Mouse (Mus musculus) heart, embryonic 16.5 days (tissue): Measurements from ENCODE around the gene Tmsb10. TPM values are rescaled to one million over a fixed set of nuclear protein-coding genes. Genes with fewer than 3 reads are reported as not detected.
A peak's percentile ranks its signal among the peaks of the same experiment; 100 is the strongest.

Experiments used
- ATAC-seq: fragments of 200-750 bp; cut with Nextera tagmentation; replicated peaks from 2 replicates; pipeline ENCODE4 v1.8.0; 2017; ENCODE audit warnings: moderate number of reproducible peaks; ENCODE audit not compliant: insufficient read depth, low FRiP score; ENCODE audit errors: extremely low read depth
- H3K27ac ChIP-seq: fragments of 300-500 bp; sonication (generic); 2 replicates; pipeline ENCODE4 v1.5.1; 2014; ENCODE audit warnings: mild to moderate bottlenecking, low read length, control low read depth, moderate library complexity
- H3K27me3 ChIP-seq: fragments of 300-500 bp; sonication (generic); 2 replicates; pipeline ENCODE4 v1.6.1; 2014; ENCODE audit warnings: low read length, mixed read lengths; ENCODE audit not compliant: control insufficient read depth, insufficient read depth
- H3K36me3 ChIP-seq: fragments of 300-500 bp; sonication (generic); 2 replicates; pipeline ENCODE4 v1.6.1; 2014; ENCODE audit not compliant: control insufficient read depth, insufficient read depth
- H3K4me1 ChIP-seq: fragments of 300-500 bp; sonication (generic); 2 replicates; pipeline ENCODE4 v1.6.1; 2014; ENCODE audit warnings: low read length, mixed read lengths; ENCODE audit not compliant: control insufficient read depth, insufficient read depth
- H3K4me2 ChIP-seq: fragments of 300-500 bp; sonication (generic); 2 replicates; pipeline ENCODE4 v1.6.1; 2014; ENCODE audit warnings: low read depth, mild to moderate bottlenecking, control low read depth, low read length
- H3K4me3 ChIP-seq: fragments of 300-500 bp; sonication (generic); 2 replicates; pipeline ENCODE4 v1.5.1; 2014; ENCODE audit warnings: mild to moderate bottlenecking, control low read depth, low read length
- H3K9ac ChIP-seq: fragments of 300-500 bp; sonication (generic); 2 replicates; pipeline ENCODE4 v1.6.1; 2014; ENCODE audit warnings: low read length, control low read depth
- H3K9me3 ChIP-seq: fragments of 300-500 bp; sonication (generic); replicated peaks from 2 replicates; pipeline ENCODE4 v1.6.1; 2016; ENCODE audit warnings: low read length; ENCODE audit not compliant: control insufficient read depth
- WGBS: fragments of 180-500 bp; shearing (Covaris S2); extraction: QIAGEN DNeasy Blood & Tissue Kit; methylation state at CpG from one replicate; pipeline ENCODE4 v1.1.7; 2014; 5-methylcytosine and 5-hydroxymethylcytosine counted together
- polyA plus RNA-seq: library from polyadenylated mRNA; unstranded; fragments of >200 nt; fragmentation: Nextera tagmentation; extraction: Ambion mirVana; gene quantifications from 2 replicates; pipeline ENCODE4 v1.2.1, GENCODE M21; 2015

The Tmsb10 gene
- 963 and 998 TPM in 2 replicates for polyA plus RNA-seq

DNA sequence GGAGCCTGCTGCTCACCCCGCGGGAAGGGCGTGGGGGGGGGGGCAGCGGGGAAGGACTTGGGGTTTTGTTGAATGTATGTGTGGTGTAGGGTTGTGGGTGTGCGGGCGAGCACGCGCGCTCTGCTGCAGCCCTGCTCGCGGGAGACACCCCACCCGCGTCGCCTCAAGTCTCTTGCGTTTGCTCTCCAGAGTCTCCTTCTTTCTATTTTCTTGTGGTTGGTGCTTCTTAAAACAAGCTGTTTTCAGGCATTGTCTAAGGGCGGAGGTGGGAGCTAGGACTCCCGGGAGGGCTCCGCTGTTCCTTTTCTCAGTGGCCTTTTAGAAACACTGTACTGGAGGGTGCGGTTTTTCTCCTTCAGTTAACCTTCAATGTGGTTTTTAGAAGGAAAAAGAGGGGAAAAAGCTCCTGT is at the start of gene Tmsb10:
TSS of gene Tmsb10 (minus strand) at position 87 of the 410 bp plus-strand sequence.
- H3K4me1 ChIP-seq, result peaks cover 24% of the 10 kb centered on the region
- peak within 1 kb of the TSS; percentile 93 for H3K9ac ChIP-seq
- no peaks in the 10 kb centered on the region for H3K9me3 ChIP-seq
- peak within 1 kb of the TSS; percentile 87 for H3K27ac ChIP-seq
- no peaks in the 10 kb centered on the region for H3K36me3 ChIP-seq
- 1% methylated on average over 18 of the region's 19 CpGs for WGBS
- ATAC-seq, result peak; percentile 3; the same call in 1 of the 2 replicates
- H3K4me3 ChIP-seq, result peak within 1 kb of the TSS; percentile 78
- H3K27me3 ChIP-seq, result no peaks in the 10 kb centered on the region
- peak within 1 kb of the TSS; percentile 84 for H3K4me2 ChIP-seq

DNA sequence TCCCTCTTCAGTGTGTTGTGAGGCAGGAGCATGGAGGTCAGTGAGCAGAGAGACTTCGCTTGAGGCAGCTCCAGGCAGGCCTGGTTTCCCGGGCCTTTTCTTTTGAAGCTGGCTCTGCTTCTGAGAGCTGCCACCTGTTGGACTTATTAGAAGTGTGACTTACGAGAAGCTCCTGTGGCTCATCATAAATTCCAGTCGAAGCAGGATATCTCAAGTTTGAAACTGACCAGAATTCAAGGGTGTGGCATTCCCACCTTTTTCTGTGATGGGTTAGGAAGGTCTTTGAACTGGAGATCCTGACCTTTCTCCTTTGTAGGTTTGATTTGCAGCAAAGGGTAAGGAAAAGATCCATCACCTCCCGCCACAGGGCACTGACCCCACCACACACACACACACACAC is 45.1 kb upstream of the Tmsb10 start:
- no peak overlapping the region for H3K27ac ChIP-seq
- H3K9ac ChIP-seq, result no peak overlapping the region
- H3K27me3 ChIP-seq, result no peaks in the 10 kb centered on the region
- no peaks in the 10 kb centered on the region for H3K36me3 ChIP-seq
- H3K4me1 ChIP-seq, result no peaks in the 10 kb centered on the region
- no peak overlapping the region for H3K4me2 ChIP-seq
- no peaks in the 10 kb centered on the region for H3K9me3 ChIP-seq
- 70% methylated on average over 5 of the region's 5 CpGs for WGBS
- H3K4me3 ChIP-seq, result no peak overlapping the region
- no peak for ATAC-seq

DNA sequence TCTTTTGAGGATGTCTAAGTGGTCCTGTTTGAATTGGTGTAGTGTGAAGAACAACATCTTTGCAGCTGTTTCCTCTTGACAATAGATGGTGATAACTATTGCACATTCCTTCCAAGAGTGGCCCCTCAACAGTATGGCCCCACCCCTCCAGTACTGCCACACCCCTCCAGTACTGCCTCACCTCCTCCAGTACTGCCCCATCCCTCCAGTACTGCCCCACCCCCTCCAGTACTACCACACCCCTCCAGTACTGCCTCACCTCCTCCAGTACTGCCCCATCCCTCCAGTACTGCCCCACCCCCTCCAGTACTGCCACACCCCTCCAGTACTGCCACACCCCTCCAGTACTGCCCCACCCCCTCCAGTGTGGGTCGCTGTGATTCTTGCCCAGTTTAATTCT is 43.8 kb upstream of the Tmsb10 start:
- H3K36me3 ChIP-seq, result no peaks in the 10 kb centered on the region
- ATAC-seq, result no peak; the same call in 1 of the 2 replicates
- no peak overlapping the region for H3K4me3 ChIP-seq
- no peaks in the 10 kb centered on the region for H3K9me3 ChIP-seq
- no peak overlapping the region for H3K9ac ChIP-seq
- H3K4me1 ChIP-seq, result no peaks in the 10 kb centered on the region
- no peak overlapping the region for H3K4me2 ChIP-seq
- no peaks in the 10 kb centered on the region for H3K27me3 ChIP-seq
- 58% methylated on average over 1 of the region's 1 CpGs for WGBS
- H3K27ac ChIP-seq, result no peak overlapping the region

DNA sequence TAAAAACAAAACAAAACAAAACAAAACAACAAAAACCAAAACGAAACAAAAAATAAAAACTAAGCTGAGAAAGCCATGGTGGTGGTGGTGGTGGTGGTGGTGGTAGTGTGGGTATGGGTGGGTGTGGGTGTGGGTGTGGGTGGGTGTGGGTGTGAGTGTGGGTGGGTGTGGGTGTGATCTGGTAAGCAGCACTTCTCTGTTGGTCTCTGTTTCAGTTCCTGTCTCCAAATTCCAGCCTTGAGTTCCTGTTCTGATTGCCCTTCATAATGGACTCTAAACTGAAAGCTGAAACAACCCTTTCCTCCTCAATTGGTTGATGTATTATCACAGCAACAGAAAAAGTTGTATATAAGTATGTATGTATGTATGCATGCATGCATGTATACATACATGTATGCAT is 40.3 kb upstream of the Tmsb10 start:
- Histone ChIP-seq H3K4me2 (no peak overlapping the region), H3K9me3 (no peaks in the 10 kb centered on the region), H3K27ac (no peak overlapping the region), H3K36me3 (no peaks in the 10 kb centered on the region), H3K9ac (no peak overlapping the region), H3K4me1 (no peaks in the 10 kb centered on the region), H3K27me3 (no peaks in the 10 kb centered on the region), H3K4me3 (no peak overlapping the region)
- no peak for ATAC-seq
- 95% methylated on average over 1 of the region's 1 CpGs for WGBS

DNA sequence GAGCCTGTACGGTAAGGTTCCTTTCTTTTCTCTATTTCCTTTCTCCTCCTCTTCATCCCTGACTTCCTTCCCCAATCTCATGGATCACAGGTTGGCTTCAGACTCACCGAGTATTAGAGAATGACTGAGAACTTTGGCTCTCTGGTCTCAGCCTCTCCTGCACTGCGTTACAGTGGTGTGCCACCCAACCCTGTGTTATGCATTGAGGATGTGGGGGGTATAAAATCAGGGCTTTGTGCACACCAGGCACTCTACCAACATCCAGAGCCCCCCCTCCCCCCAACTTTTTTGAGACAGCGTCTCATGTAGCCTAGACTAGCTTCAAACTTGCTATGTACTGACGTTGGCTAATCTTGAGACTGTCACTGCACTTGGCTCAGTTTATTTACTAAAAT is 35.1 kb upstream of the Tmsb10 start:
- H3K4me2 ChIP-seq, result no peak overlapping the region
- ATAC-seq, result no peak
- WGBS, result 62% methylated on average over 5 of the region's 5 CpGs
- no peak overlapping the region for H3K9ac ChIP-seq
- no peaks in the 10 kb centered on the region for H3K9me3 ChIP-seq
- no peak overlapping the region for H3K4me3 ChIP-seq
- no peaks in the 10 kb centered on the region for H3K27me3 ChIP-seq
- H3K36me3 ChIP-seq, result no peaks in the 10 kb centered on the region
- H3K4me1 ChIP-seq, result peaks cover 3% of the 10 kb centered on the region
- no peak overlapping the region for H3K27ac ChIP-seq

- Histone ChIP-seq H3K9ac (no peak overlapping the region), H3K27me3 (no peaks in the 10 kb centered on the region), H3K4me3 (no peak overlapping the region), H3K36me3 (no peaks in the 10 kb centered on the region), H3K27ac (no peak overlapping the region), H3K4me2 (no peak overlapping the region), H3K4me1 (peaks cover 4% of the 10 kb centered on the region), H3K9me3 (no peaks in the 10 kb centered on the region)
- ATAC-seq, result peak; percentile 76
- 45% methylated on average over 8 of the region's 8 CpGs for WGBS
Measured at GRCm38 (mm10) chr6:72993054-72993687, 34.6 kb upstream of the Tmsb10 start.

DNA sequence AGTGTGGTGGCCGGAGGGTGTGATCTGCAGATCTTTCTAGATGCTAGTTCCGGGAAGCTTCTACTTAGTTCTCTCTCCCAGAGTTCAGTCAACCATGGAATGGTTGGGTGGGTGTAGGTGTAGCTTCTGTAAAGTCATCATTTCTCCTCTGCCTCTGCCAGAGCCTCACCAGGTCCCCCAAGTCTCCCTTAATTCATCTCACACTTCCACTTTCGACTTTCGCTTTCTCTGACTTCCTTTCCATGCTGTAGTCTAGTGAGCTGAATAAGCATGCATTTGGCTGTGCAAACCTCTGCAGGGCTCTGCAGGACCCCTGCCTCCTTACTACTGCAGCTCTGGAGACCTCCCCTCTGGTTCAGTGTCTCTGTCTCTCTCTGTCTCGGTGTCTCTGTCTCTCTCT is 31.7 kb upstream of the Tmsb10 start:
- WGBS, result 82% methylated on average over 5 of the region's 5 CpGs
- no peak for ATAC-seq

DNA sequence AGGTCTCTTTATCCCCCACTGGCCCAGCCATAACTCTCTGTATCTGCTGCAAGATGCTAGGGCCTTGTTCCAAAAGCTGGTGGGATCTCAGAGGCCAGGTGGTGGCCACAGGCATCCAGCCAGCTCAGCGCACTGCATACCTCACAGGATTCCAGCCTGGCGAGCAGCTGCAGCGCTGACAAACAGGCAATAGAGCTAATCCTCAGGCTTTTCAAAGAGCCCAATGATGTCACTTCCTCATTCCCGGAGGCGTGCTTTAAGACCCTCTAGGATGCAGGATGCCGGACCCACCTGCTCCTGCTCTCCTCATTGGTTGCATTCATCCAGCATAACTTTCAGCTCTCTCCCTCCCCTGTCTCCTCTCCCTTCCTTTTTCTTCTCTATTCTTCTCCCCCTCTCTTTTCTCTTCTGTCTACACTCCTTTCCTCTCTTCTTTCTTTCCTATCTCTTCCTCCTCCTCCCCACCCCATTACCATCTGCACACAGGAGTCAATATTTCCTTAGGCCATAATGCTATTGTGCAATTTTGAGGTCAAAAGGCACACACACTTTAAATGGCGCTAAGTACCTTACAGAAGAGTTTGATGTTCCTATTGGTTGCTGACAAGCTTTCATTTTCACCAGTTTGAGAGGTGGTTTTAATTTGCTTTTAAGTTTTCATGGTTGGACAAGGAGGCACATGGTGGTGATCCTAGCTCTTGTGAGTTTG is 30.6 kb upstream of the Tmsb10 start:
- no peak overlapping the region for H3K4me3 ChIP-seq
- no peak for ATAC-seq
- whole genome bisulfite sequencing, result 24% methylated on average over 7 of the region's 7 CpGs
- H3K4me1 ChIP-seq, result peaks cover 4% of the 10 kb centered on the region
- no peaks in the 10 kb centered on the region for H3K36me3 ChIP-seq
- H3K27me3 ChIP-seq, result no peaks in the 10 kb centered on the region
- H3K27ac ChIP-seq, result no peak overlapping the region
- H3K4me2 ChIP-seq, result no peak overlapping the region
- no peak overlapping the region for H3K9ac ChIP-seq
- H3K9me3 ChIP-seq, result no peaks in the 10 kb centered on the region

More for the DNA sequence above, 31.7 kb upstream of the Tmsb10 start:
- Histone ChIP-seq H3K9ac (no peak overlapping the region), H3K27ac (no peak overlapping the region), H3K4me1 (peaks cover 4% of the 10 kb centered on the region), H3K4me3 (no peak overlapping the region), H3K9me3 (no peaks in the 10 kb centered on the region), H3K36me3 (no peaks in the 10 kb centered on the region), H3K4me2 (no peak overlapping the region), H3K27me3 (no peaks in the 10 kb centered on the region)

DNA sequence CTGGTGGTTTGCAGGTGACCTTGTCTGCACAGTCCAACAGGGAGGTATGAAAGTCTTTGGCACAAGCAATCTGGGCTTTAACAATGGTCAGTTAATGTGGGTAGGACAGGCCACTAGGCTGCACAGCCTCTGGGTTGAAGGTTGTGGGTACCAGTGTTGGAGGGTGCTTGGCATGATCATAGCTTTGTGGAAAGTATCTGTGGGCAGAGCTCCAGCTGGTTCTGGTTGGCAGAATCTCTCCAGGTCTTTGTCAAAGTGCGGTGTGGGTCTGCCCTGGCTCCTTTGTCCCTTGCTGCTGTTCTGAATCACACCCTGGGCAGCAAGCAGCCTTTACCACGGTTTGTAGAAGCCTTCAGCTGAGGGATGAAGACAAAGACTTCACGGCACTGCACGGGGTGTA is 24.0 kb upstream of the Tmsb10 start:
- Histone ChIP-seq H3K36me3 (no peaks in the 10 kb centered on the region), H3K4me2 (no peak overlapping the region), H3K9me3 (no peaks in the 10 kb centered on the region), H3K9ac (no peak overlapping the region), H3K27me3 (no peaks in the 10 kb centered on the region), H3K4me1 (peaks cover 15% of the 10 kb centered on the region; the same call in 1 of the 2 replicates), H3K27ac (no peak overlapping the region), H3K4me3 (no peak overlapping the region)
- ATAC-seq, result no peak
- whole genome bisulfite sequencing, result 76% methylated on average over 4 of the region's 4 CpGs
